Mouse (Mus musculus): ENCODE results near the gene Olfr1241. TPM values are rescaled to one million over a fixed set of nuclear protein-coding genes. Genes with fewer than 3 reads are reported as not detected.

Gene Olfr1241
- not detected in 2 replicates for polyA plus RNA-seq (2014; fragmentation: Nextera tagmentation; extraction: Ambion mirVana)

GRCm38 (mm10) chr2:89487026-89487425 lies at the start of gene Olfr1241:
TSS of gene Olfr1241 (minus strand) at chr2:89487126.
- Histone ChIP-seq H3K4me1 (ENCODE audit: control insufficient read depth, insufficient read depth, low read length) (no peaks in the 10 kb centered on the region), H3K27me3 (replicated peaks; ENCODE audit: control insufficient read depth, insufficient read depth, low read length) (no peaks in the 10 kb centered on the region), H3K36me3 (ENCODE audit: control insufficient read depth, insufficient read depth, low read length) (no peaks in the 10 kb centered on the region), H3K9ac (ENCODE audit: low read length) (no peak within 1 kb of the TSS), H3K4me2 (ENCODE audit: low read length) (no peak within 1 kb of the TSS), H3K9me3 (replicated peaks; ENCODE audit: control insufficient read depth, low read length) (no peaks in the 10 kb centered on the region), H3K27ac (ENCODE audit: low read depth, low read length) (no peak within 1 kb of the TSS), H3K4me3 (ENCODE audit: low read depth, low read length) (no peak within 1 kb of the TSS)
- no peak for ATAC-seq
- DNase-seq (ENCODE audit: low spot score): no peak

GRCm38 (mm10) chr2:89531387-89531786 lies 44.5 kb upstream of the Olfr1241 start, which contains the start of gene Olfr1243:
TSS of gene Olfr1243 (minus strand) at chr2:89531487.
- WGBS: 89% methylated on average over 1 of the region's 1 CpGs
- H3K9ac ChIP-seq (ENCODE audit: low read length): no peak within 1 kb of the TSS
- ATAC-seq (no peak), DNase-seq (ENCODE audit: low spot score) (no peak)
- H3K27me3 ChIP-seq (replicated peaks; ENCODE audit: control insufficient read depth, insufficient read depth, low read length): no peaks in the 10 kb centered on the region
- H3K4me3 ChIP-seq (ENCODE audit: low read depth, low read length): no peak within 1 kb of the TSS
- H3K4me2 ChIP-seq (ENCODE audit: low read length): no peak within 1 kb of the TSS
- no peaks in the 10 kb centered on the region for H3K9me3 ChIP-seq (replicated peaks; ENCODE audit: control insufficient read depth, low read length)
- no peak within 1 kb of the TSS for H3K27ac ChIP-seq (ENCODE audit: low read depth, low read length)
- no peaks in the 10 kb centered on the region for H3K4me1 ChIP-seq (ENCODE audit: control insufficient read depth, insufficient read depth, low read length)
- H3K36me3 ChIP-seq (ENCODE audit: control insufficient read depth, insufficient read depth, low read length): no peaks in the 10 kb centered on the region

- Histone ChIP-seq H3K4me2 (ENCODE audit: low read length) (no peak within 1 kb of the TSS), H3K9ac (ENCODE audit: low read length) (no peak within 1 kb of the TSS), H3K27ac (ENCODE audit: low read depth, low read length) (no peak within 1 kb of the TSS), H3K4me1 (ENCODE audit: control insufficient read depth, insufficient read depth, low read length) (no peaks in the 10 kb centered on the region), H3K9me3 (replicated peaks; ENCODE audit: control insufficient read depth, low read length) (no peaks in the 10 kb centered on the region), H3K27me3 (replicated peaks; ENCODE audit: control insufficient read depth, insufficient read depth, low read length) (no peaks in the 10 kb centered on the region), H3K36me3 (ENCODE audit: control insufficient read depth, insufficient read depth, low read length) (no peaks in the 10 kb centered on the region), H3K4me3 (ENCODE audit: low read depth, low read length) (no peak within 1 kb of the TSS)
- DNase-seq (ENCODE audit: low spot score) (no peak), ATAC-seq (no peak)
- 96% methylated on average over 1 of the region's 1 CpGs for WGBS
These were observed 11.3 kb upstream of the Olfr1241 start, which contains the start of gene Olfr1242 for GRCm38 (mm10) chr2:89498235-89498634. TSS of gene Olfr1242 (minus strand) at chr2:89498335.

- 89% methylated on average over 3 of the region's 3 CpGs for WGBS
These were observed 44.0 kb downstream of the Olfr1241 start, which contains the start of gene Olfr1240 for GRCm38 (mm10) chr2:89442900-89443299. TSS of gene Olfr1240 (minus strand) at chr2:89443000.

More at GRCm38 (mm10) chr2:89442900-89443299, 44.0 kb downstream of the Olfr1241 start, which contains the start of gene Olfr1240:
- no peaks in the 10 kb centered on the region for H3K4me1 ChIP-seq (ENCODE audit: control insufficient read depth, insufficient read depth, low read length)
- H3K4me3 ChIP-seq (ENCODE audit: low read depth, low read length): no peak within 1 kb of the TSS
- no peak within 1 kb of the TSS for H3K27ac ChIP-seq (ENCODE audit: low read depth, low read length)
- H3K4me2 ChIP-seq (ENCODE audit: low read length): no peak within 1 kb of the TSS
- H3K9ac ChIP-seq (ENCODE audit: low read length): no peak within 1 kb of the TSS
- ATAC-seq (no peak), DNase-seq (ENCODE audit: low spot score) (no peak)
- H3K9me3 ChIP-seq (replicated peaks; ENCODE audit: control insufficient read depth, low read length): no peaks in the 10 kb centered on the region
- H3K36me3 ChIP-seq (ENCODE audit: control insufficient read depth, insufficient read depth, low read length): no peaks in the 10 kb centered on the region
- no peaks in the 10 kb centered on the region for H3K27me3 ChIP-seq (replicated peaks; ENCODE audit: control insufficient read depth, insufficient read depth, low read length)

Other genes starting within 250 kb of the Olfr1241 start
- not detected in 2 replicates for gene Olfr1228, start 233.1 kb downstream of the Olfr1241 start, polyA plus RNA-seq (2014; fragmentation: Nextera tagmentation; extraction: Ambion mirVana)
- gene Olfr1229, start 199.1 kb downstream of the Olfr1241 start, polyA plus RNA-seq (2014; fragmentation: Nextera tagmentation; extraction: Ambion mirVana): not detected in 2 replicates
- gene Olfr1230, start 189.9 kb downstream of the Olfr1241 start, polyA plus RNA-seq (2014; fragmentation: Nextera tagmentation; extraction: Ambion mirVana): not detected in 2 replicates
- gene Olfr1231, start 180.1 kb downstream of the Olfr1241 start, polyA plus RNA-seq (2014; fragmentation: Nextera tagmentation; extraction: Ambion mirVana): not detected in 2 replicates
- not detected in 2 replicates for gene Olfr1232, start 157.5 kb downstream of the Olfr1241 start, polyA plus RNA-seq (2014; fragmentation: Nextera tagmentation; extraction: Ambion mirVana)
- gene Olfr1233, start 144.7 kb downstream of the Olfr1241 start, polyA plus RNA-seq (2014; fragmentation: Nextera tagmentation; extraction: Ambion mirVana): not detected in 2 replicates
- gene Olfr1234, start 122.3 kb downstream of the Olfr1241 start, polyA plus RNA-seq (2014; fragmentation: Nextera tagmentation; extraction: Ambion mirVana): not detected in 2 replicates
- not detected in 2 replicates for gene Olfr1238, start 77.5 kb downstream of the Olfr1241 start, polyA plus RNA-seq (2014; fragmentation: Nextera tagmentation; extraction: Ambion mirVana)
- not detected in 2 replicates for gene Olfr1239, start 66.7 kb downstream of the Olfr1241 start, polyA plus RNA-seq (2014; fragmentation: Nextera tagmentation; extraction: Ambion mirVana)
- not detected in 2 replicates for gene Olfr1240, start 44.1 kb downstream of the Olfr1241 start, polyA plus RNA-seq (2014; fragmentation: Nextera tagmentation; extraction: Ambion mirVana)
- not detected in 2 replicates for gene Olfr1242, start 11.2 kb upstream of the Olfr1241 start, polyA plus RNA-seq (2014; fragmentation: Nextera tagmentation; extraction: Ambion mirVana)
- not detected in 2 replicates for gene Olfr1243, start 44.4 kb upstream of the Olfr1241 start, polyA plus RNA-seq (2014; fragmentation: Nextera tagmentation; extraction: Ambion mirVana)
- not detected in 2 replicates for gene Olfr1245, start 91.3 kb upstream of the Olfr1241 start, polyA plus RNA-seq (2014; fragmentation: Nextera tagmentation; extraction: Ambion mirVana)
- gene Olfr1246, start 106.0 kb upstream of the Olfr1241 start, polyA plus RNA-seq (2014; fragmentation: Nextera tagmentation; extraction: Ambion mirVana): not detected in 2 replicates
- not detected in 2 replicates for gene Olfr1247, start 127.0 kb upstream of the Olfr1241 start, polyA plus RNA-seq (2014; fragmentation: Nextera tagmentation; extraction: Ambion mirVana)
- gene Olfr1248, start 131.1 kb upstream of the Olfr1241 start, polyA plus RNA-seq (2014; fragmentation: Nextera tagmentation; extraction: Ambion mirVana): not detected in 2 replicates
- gene Olfr1249, start 147.9 kb upstream of the Olfr1241 start, polyA plus RNA-seq (2014; fragmentation: Nextera tagmentation; extraction: Ambion mirVana): not detected in 2 replicates
- gene Olfr1250, start 174.3 kb upstream of the Olfr1241 start, polyA plus RNA-seq (2014; fragmentation: Nextera tagmentation; extraction: Ambion mirVana): not detected in 2 replicates
- gene Olfr1251, start 184.8 kb upstream of the Olfr1241 start, polyA plus RNA-seq (2014; fragmentation: Nextera tagmentation; extraction: Ambion mirVana): not detected in 2 replicates
- gene Olfr1252, start 237.9 kb upstream of the Olfr1241 start, polyA plus RNA-seq (2014; fragmentation: Nextera tagmentation; extraction: Ambion mirVana): not detected in 2 replicates